8 mouse cellular contexts compared by ENCODE assay signal in the genomic region with DNA sequence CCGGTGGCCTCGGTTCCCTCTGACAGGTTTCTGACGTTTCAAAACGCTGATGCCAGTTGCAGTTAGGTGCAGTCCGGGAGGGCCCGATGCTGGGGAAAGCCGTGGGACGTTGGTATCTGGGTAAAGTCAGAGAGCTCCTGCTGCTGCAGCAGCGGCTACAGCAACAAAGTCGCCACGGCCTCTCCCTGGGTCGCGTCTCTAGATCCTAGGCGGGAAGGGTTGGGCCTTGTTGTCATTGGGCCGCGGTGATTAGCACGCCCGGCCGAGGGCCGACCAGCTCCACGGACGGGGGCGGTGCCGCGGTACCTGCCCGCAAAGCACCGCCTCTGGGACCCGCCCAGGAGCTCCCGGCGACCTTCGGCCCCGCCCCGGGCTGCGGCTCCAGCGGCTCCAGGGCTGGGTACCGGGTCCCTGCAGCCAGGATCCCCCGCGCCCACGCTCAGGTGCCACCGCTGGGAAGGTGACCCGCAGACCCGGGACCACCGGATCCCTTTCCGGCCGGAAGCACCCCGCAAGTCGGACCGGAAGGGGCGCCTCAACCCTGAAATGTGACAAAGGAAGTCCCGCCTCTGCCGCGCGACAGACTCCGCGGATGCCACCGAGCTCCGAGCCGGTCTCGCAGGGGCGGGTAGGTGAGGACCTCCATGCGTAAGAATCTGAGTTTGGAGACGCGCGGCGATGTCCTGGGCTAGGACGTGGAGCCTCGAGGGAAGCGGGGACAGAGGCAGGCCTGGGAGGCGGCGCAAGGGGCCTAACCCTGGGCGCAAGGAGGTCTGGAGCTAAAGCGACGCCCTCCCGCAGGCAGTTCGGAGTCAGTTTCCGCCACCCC. TPM values are rescaled to one million over a fixed set of nuclear protein-coding genes. Genes with fewer than 3 reads are reported as not detected.
DNase-seq lines count a peak whose midpoint lies in the region; ATAC-seq and TF ChIP-seq lines count a peak whose summit lies in the region.

A gene (plus strand): TSS at position 340 of the 829 bp plus-strand sequence.
A gene (minus strand): TSS at position 498 of the 829 bp plus-strand sequence.

- peak within 1 kb of the TSS; percentile 93 for H3K4me3 ChIP-seq in hindbrain, embryonic 10.5 days
- H3K4me3 ChIP-seq in lung, embryonic 16.5 days (ENCODE audit: low read length), result peak within 1 kb of the TSS; percentile 74
- H3K4me3 ChIP-seq in thymus, adult 2 months (ENCODE audit: control insufficient read depth, insufficient read depth, low read length), result peak within 1 kb of the TSS; percentile 95

- DNase-seq in Muller cell, postnatal 12 days (ENCODE audit: inconsistent ontology term), result peak; percentile 93
- DNase-seq in cerebellum, adult 9-10 months, result peak; percentile 87
- DNase-seq in frontal cortex, adult 2 months (ENCODE audit: extremely low spot score in 1 of 2, low spot score in 1 of 2), result peak; percentile 60 to 85
- peak; percentile 88 for DNase-seq in hindbrain, embryonic 10.5 days (ENCODE audit: low spot score)
- peak; percentile 83 for DNase-seq in layer of hippocampus, adult 9-11 months
- peak; percentile 86 for DNase-seq in ovary, adult 18-20 months (ENCODE audit: low spot score)
- DNase-seq in thymus, adult 2 months, result peak; percentile 87

- H3K9me3 ChIP-seq in hindbrain, embryonic 10.5 days, result no peaks in the 10 kb centered on the region
- no peaks in the 10 kb centered on the region for H3K9me3 ChIP-seq in lung, embryonic 16.5 days (ENCODE audit: control insufficient read depth, low read length)

- peak within 1 kb of the TSS; percentile 90 for H3K9ac ChIP-seq in lung, embryonic 16.5 days (ENCODE audit: low read length)

- H3K4me2 ChIP-seq in lung, embryonic 16.5 days (ENCODE audit: low read depth, low read length), result peak within 1 kb of the TSS; percentile 93

- under 1% methylated on average over 76 of the region's 76 CpGs for WGBS in hindbrain, embryonic 10.5 days
- under 1% methylated on average over 69 of the region's 76 CpGs for WGBS in lung, embryonic 16.5 days
- under 1% methylated on average over 76 of the region's 76 CpGs for WGBS in thymus, adult 2 months

- ATAC-seq in lung, embryonic 16.5 days (ENCODE audit: low read depth), result peak; percentile 98

- peak; percentile 11; the same call in 1 of the 2 replicates for TF ChIP-seq CTCF in thymus, adult 2 months (IDR thresholded peaks at IDR 0.05; ENCODE audit: borderline replicate concordance, control insufficient read depth, extremely low read depth, insufficient read depth, low read length, poor library complexity)

- peak within 1 kb of the TSS; percentile 96 for H3K27ac ChIP-seq in hindbrain, embryonic 10.5 days
- H3K27ac ChIP-seq in lung, embryonic 16.5 days (ENCODE audit: low read length), result peak within 1 kb of the TSS; percentile 89
- peak within 1 kb of the TSS; percentile 11; the same call in 1 of the 2 replicates for H3K27ac ChIP-seq in thymus, adult 2 months (ENCODE audit: control insufficient read depth, insufficient read depth, low read length)

- H3K27me3 ChIP-seq in hindbrain, embryonic 10.5 days (ENCODE audit: insufficient read depth, poor library complexity, severe bottlenecking), result no peaks in the 10 kb centered on the region
- H3K27me3 ChIP-seq in lung, embryonic 16.5 days (ENCODE audit: control insufficient read depth, insufficient read depth, low read depth, low read length), result no peaks in the 10 kb centered on the region
- H3K27me3 ChIP-seq in thymus, adult 2 months (ENCODE audit: control insufficient read depth, insufficient read depth, low read length), result no peaks in the 10 kb centered on the region

- TF ChIP-seq POLR2A in thymus, adult 2 months (IDR thresholded peaks at IDR 0.05; ENCODE audit: control insufficient read depth, extremely low read depth, insufficient read depth, low read length, poor library complexity), result peak; percentile 68

- peaks cover 46% of the 10 kb centered on the region for H3K4me1 ChIP-seq in hindbrain, embryonic 10.5 days (replicated peaks)
- peaks cover 24% of the 10 kb centered on the region for H3K4me1 ChIP-seq in lung, embryonic 16.5 days (replicated peaks; ENCODE audit: control insufficient read depth, insufficient read depth, low read length)
- peaks cover 19% of the 10 kb centered on the region for H3K4me1 ChIP-seq in thymus, adult 2 months (replicated peaks; ENCODE audit: control insufficient read depth, insufficient read depth, low read length)

- H3K36me3 ChIP-seq in hindbrain, embryonic 10.5 days, result peaks cover 52% of the 10 kb centered on the region
- peaks cover 24% of the 10 kb centered on the region for H3K36me3 ChIP-seq in lung, embryonic 16.5 days (ENCODE audit: control insufficient read depth, insufficient read depth, low read length)
- H3K36me3 ChIP-seq in thymus, adult 2 months (ENCODE audit: control insufficient read depth, insufficient read depth, low read length), result peaks cover 9% of the 10 kb centered on the region

RNA-seq across cellular contexts. Expression of the first gene that starts in this region (rescaled TPM):
- 35.5 and 39.6 TPM in 2 replicates for polyA plus RNA-seq in frontal cortex, adult 2 months (2012; rRNA removed)
- 20.3 and 25.6 TPM in 2 replicates for polyA plus RNA-seq in hindbrain, embryonic 10.5 days (2016; fragmentation: Nextera tagmentation; extraction: Ambion mirVana)
- polyA plus RNA-seq in lung, embryonic 16.5 days (2015; fragmentation: Nextera tagmentation; extraction: Ambion mirVana), result 23.1 and 25.0 TPM in 2 replicates
- polyA plus RNA-seq in thymus, adult 2 months (2012; rRNA removed), result 99.6 and 114 TPM in 2 replicates

RNA-seq across cellular contexts. Expression of the second gene that starts in this region (rescaled TPM):
- polyA plus RNA-seq in frontal cortex, adult 2 months (2012; rRNA removed), result 85.8 and 91.4 TPM in 2 replicates
- 28.0 and 36.3 TPM in 2 replicates for polyA plus RNA-seq in hindbrain, embryonic 10.5 days (2016; fragmentation: Nextera tagmentation; extraction: Ambion mirVana)
- polyA plus RNA-seq in lung, embryonic 16.5 days (2015; fragmentation: Nextera tagmentation; extraction: Ambion mirVana), result 21.0 and 21.3 TPM in 2 replicates
- polyA plus RNA-seq in thymus, adult 2 months (2012; rRNA removed), result 85.4 and 87.0 TPM in 2 replicates

Comparison
In these comparisons a context has a peak if more than half of its experiments do, and no peak if none do; other contexts are left out.
1. Peak in every context shown above with its lines: DNase-seq, ATAC-seq, H3K4me3 ChIP-seq and H3K27ac ChIP-seq.
2. H3K27ac ChIP-seq: peak in every context shown above with its lines; median percentile 96 in hindbrain, embryonic 10.5 days; 89 in lung, embryonic 16.5 days; 11 in thymus, adult 2 months.